Mouse (Mus musculus) MN1 (cell line): Measurements from ENCODE around the gene Ift172.

ENCODE experiments used
- DNase-seq: peaks from one replicate; pipeline ENCODE4 v3.0.0-alpha.2; 2016; ENCODE audit warnings: low spot score

Ift172 gene

DNA sequence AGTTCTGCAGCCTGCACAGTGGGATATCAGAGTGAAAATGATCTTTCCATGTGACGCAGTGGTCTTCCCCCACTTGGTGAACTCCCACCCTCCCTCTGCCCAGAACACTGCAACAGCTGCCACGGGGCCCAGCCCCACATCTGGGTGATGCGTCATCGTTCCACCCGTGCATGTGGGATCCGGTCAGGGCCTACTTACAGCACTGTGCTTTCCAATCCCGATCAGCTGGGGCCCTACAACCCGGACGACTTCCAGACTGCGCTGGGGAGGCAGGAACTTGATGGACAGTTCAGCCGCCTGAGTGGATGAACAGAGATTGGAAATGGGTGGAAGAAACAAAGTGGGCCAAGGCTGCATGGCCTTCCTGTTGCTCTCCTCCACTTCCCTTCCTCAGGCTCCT lies 33.3 kb downstream of the Ift172 start:
- DNase-seq, result no peak

DNA sequence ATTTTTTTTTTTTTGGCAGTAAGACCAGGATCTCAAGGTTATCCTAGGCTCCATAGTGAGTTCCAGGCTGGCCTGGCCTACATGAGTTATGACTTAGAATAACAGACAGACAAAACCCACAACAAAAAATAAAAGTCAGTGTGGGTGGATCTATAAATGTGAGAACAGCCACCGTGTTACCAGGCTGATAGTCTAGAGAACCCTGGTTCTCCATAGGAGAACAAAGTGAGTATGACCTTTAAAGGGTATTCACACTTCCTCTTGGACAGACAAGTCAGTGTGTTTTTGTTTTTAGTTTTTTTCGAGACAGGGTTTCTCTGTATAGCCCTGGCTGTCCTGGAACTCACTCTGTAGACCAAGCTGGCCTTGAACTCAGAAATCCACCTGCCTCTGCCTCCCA lies 34.9 kb downstream of the Ift172 start:
- no peak for DNase-seq

DNA sequence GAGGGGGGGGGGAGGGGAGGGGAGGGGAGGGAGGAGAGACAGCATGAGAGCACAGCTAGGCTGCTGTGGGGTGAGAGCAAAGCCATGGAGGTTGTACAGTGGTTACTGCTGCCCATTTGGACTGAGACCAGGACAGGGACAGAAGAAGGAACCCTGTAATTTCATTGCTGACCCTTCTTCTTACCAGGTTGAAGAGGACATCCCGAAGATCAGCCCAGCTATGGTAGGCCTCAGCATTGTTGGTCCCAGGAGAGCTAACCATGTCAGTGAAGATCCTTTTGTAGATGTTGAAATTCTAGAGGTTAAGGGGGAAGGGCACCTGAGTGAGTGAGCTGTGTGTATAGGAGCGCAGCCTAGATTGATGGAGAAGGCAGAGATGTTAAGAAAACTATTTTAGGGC lies 35.5 kb downstream of the Ift172 start:
- DNase-seq, result no peak

DNA sequence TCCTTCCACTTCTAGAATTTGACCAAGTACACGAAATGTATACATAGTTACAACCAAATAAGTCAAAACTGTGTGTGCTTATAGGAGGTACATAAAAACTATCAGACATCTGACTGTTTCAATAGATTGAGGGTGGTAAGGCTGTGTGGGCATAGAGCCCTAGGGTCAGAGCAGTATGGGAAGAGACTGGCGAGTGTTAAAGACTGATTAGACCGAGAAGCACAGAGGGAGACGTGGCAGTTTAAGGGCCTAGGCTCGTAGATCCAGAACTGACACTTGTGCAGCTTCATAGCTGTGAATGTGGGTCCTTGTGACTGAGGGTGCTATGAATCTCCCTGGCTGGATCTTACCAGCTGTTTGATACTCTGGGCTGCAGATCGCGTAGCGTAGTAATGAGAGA lies 36.0 kb downstream of the Ift172 start:
- no peak for DNase-seq

DNA sequence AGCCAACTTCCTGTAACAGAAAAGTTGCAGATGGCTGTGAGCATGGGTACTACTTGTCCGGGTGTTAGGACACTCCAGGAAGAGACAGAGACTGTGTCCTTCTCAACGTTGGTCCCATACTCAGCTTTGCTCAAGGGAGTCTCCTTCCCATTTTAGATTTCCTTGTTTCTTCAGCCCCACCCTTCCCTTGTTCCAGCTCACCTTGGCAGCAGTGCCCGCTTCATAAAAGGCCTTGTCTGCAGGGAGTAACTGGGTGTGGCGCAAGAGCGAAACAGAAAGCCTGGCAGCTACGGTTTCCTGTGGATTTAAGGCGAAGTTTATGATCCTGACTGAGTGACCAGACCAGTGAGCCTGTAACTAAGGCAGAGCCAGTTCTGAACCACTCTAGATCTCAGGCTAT lies 36.5 kb downstream of the Ift172 start:
- peak; percentile 23 for DNase-seq

DNA sequence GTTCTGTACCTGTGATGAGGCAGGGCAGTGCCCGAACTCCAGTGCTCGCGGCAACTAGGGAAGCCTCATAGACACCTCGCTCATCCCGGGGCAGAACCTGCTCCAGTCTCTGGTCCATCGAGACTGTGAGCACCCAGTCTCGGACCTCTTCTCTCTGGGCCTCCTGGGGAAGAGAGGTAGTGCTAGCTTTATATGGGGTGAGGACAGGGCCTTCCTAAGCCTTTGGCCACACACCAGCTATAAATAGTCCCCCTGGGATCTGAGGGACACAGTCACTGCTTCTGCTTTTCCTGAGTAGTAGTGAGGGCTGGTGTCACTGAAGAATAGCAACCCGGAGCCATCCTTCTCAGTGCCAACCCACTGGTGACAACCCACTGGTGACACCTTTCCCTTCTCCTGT lies 37.1 kb downstream of the Ift172 start:
- DNase-seq, result no peak

DNA sequence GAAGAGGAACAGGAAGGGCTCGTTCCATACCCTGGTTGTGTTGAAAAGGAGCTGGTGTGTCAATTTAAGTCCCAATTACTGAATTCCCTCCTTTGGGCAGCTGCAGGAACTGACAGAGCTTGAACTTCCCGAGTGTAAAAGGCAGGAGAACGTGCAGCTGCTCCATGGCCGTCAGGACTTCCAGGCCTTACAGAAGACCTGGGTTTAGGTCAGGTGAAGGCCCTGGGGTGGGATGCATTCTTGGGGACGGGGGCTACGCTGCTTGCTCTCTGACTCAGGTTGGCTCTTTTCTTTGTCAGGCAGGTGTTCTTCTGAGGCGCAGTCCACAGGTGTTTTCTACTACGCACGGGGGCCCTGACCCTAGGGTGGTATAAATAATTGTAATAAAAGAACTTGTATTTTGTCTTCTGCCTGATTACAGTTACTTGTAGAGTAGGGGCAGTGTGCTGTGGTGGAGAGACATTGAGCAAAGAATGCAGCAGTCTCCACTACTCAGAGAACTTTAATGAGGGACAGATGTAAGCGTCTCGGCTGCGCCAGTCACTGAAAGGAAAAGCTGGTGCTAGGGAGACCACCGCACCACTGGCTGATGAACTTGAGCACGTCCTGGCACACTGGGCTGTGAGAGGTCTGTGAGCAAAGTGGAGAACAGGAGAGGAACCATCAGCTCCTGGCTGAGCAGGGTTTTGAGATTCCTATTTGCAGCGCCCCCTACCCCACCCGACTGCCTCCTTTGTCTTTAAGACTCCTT lies 37.9 kb downstream of the Ift172 start:
- no peak for DNase-seq

DNA sequence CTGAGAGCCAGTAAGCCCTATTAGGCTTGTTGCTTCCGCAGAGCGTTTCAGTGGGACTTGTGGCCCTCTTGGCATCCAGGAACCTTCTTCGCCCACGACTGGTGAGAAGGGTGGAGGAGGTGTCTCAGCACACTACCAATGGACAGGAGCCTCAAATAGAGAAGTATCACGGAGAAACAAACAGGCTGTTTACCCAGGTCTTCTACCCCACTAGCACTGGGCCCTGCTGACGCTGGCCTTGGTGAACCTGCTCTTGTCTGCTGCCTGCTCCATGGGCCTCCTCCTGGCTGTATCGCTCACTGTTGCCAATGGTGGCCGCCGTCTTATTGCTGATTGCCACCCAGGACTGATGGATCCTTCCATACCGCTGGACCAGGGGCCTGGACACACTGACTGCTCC lies 38.8 kb downstream of the Ift172 start:
- DNase-seq, result no peak

DNA sequence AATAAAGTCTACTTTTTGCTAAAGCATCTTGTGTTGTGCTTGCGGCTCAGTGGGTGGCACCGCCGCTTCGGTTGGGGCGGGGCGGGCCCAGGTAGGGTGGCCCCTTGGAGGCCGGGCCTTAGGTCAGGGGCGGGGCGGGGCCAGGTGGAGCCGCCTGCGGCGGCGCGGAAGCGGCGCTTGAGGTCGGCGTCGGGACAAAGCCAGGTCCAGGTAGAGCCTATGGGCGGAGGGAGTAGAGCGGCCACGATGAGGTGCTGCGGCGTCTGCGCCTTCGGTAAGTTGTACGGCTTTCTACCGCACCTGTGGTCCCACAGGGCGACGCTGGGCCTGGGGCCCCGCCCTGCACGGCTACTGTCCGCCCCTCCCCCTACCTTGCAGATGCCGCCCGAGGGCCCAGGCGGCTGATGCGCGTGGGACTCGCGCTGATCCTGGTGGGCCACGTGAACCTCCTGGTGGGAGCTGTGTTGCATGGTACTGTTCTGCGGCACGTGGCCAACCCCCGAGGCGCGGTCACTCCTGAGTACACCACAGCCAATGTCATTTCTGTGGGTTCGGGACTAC lies 39.3 kb downstream of the Ift172 start, which contains the start of gene Krtcap3:
Krtcap3 (plus strand) TSS at position 151 of the 561 bp plus-strand sequence.
- no peak for DNase-seq

DNA sequence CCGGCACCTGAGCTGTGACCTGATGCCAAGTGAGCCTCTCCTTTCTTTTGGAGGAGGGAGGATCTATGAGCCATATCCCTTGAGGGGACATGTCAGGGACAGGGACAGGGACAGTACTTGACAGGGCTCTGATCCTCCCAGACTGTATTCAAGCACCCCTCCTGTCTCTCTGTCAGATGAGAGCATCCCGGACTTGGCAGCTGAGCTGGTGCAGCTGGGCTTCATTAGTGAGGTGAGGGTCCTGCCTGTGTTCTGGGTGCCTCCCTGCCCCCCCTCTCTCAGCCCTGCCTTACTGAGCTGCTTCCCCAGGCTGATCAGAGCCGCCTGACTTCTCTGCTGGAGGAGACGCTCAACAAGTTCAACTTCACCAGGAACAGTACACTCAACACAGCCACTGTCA lies 40.2 kb downstream of the Ift172 start:
- DNase-seq, result no peak

DNA sequence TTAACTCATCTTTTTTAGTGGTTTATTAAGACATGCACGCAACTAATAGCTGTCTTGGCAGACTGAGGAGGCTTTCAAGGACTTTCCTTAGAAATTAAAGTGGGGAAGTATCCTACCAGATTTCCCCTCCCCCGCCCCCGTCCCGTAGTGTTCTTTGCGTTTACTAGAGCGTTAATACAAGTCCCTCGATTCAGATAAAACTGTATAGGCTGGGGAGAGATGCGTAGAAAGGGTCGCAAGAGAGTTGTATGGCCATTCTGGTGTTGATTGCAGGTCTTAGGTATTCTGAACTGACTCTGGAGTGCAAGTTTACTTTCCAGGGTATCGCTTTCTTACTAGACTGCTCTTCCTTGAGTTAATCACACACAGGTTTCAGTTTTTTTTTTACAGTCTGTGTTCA lies 48.7 kb downstream of the Ift172 start:
- no peak for DNase-seq

DNA sequence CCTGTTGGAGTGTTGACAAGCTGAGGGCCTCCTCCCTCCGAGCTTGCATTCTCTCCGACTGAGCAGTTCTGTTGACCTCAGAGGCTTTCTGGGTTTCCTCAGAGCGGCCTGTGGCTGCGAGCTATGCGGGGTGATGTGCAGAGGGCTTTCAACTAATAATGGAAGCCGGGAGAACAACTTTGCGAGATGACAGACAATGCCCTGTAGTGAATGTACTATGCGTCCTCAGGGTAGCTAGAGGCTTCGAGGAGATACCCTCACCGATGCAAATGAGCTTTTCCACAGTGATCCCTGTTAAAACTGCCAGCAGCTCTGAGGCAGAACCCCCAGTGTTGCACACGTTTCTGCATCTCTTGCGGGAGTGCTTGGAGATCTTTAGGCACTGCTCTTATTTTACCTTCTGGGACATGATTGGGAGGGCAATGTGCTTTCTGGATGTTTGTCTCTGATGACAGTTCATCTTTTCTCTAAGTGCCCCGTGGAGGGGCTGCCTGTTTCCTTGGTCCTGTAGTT lies 49.3 kb downstream of the Ift172 start:
- no peak for DNase-seq

DNA sequence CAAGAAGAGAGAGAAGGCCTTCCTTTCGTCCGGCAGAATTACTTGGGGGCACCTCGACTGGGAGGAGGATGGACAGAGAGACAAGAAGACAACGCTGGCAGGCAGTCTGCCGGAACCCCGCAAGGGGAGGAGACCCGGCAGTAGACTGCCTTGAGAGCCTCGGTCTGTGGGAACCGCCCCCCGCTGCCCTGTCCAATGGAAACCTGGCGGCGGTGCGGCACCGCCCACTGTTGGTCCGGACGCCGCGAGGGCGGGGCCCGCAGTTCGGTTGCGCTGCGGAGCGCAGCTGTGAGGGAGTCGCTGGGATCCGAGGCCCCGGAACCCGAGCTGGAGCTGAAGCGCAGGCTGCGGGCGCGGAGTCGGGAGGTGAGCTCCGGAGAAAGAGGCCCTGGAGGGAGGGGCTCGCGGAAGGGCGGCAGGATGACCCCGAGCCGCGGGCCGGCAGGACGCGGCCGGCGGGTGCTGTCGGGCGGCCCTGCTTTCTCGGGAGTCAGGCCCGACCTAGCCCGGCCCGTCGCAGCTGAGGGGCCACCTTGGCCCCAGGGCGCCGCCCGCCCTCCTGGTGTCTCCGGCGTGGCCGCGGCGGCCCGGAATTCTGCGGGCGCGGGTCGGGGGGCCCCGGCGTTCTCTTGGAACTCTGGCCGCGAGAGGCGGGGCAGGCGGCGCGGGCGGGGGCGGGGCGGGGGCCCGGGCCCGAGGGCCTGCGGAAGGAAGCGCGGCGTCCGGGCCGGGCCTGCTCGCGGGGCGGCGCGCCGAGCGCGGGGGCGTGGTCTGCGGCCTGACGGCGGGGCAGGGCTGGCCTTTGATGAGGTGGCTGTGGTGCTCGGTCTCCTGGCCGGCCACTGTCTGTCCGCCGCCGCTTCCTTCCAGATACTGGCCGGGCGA lies 50.0 kb downstream of the Ift172 start, which contains the start of the genes Nrbp1 and Gm9970:
Nrbp1 (plus strand) TSS at position 228 of the 885 bp plus-strand sequence.
Gm9970 (minus strand) TSS at position 596 of the 885 bp plus-strand sequence.
- DNase-seq, result peak; percentile 95

DNA sequence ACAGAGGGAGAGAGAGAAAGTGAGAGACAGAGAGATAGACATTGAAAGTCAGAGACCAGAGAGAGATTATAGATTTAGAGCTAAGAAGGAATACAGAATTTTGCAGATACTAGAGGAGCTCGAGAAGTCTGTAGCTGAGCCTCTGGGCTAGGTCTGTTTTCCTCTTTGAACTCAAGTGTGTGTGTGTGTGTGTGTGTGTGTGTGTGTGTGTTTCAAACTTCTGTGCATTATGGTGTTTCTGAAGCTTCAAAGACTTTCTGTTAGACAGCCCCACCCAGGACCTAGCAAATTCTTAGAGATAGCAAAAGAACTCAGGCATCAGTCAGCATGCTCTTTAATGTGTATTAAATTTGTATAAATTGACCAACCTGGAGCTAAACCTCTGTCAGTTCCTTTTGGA lies 64.3 kb downstream of the Ift172 start:
- DNase-seq, result no peak

DNA sequence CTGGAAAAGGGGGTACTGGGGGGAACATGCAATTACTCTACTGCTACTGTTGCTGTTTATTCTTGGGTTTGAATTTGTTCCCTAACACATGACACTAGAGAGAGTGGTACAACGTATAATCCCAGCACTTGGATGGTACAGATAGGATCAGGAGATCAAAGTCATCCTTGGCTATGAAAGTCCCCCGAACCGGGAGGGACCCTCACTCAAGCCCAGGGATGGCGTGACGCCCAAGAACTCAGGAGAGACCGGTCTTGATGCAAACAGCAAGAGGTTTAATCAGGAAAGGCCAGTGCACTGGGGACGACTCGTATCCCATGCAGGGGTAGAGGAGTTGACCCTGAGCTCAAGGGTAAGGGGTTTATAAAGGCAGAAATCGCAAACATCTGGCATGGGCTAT lies 68.2 kb downstream of the Ift172 start:
- DNase-seq, result no peak

DNA sequence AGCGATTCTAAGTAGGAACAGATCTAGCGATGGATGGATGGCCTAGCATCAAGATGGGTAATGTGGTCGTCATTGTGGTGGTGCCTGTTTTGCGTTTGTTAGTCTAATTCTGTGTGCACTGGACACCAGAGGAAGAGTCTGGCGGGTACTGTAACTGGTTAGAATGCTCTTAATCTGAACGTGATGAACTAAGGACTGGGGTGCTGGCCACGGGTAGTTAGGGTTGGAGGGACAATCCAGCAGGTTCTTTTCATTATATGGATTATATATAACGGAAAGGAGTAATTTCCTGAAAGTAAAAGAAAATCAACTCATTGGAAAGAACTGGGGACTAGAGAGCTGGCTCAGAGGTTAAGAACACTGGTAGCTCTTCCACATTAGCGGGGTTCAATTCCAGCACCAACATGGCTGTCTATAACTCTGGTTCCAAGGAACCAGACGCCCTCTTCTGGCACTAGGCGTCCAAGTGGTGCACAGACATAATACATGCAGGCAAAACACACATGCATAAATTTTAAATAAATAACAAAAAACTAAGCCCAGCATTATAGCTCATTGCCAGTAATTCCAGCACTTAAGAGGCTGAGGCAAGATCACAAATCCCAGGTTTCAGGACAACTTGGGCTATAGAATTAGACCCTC lies 69.5 kb downstream of the Ift172 start:
- peak; percentile 78 for DNase-seq

DNA sequence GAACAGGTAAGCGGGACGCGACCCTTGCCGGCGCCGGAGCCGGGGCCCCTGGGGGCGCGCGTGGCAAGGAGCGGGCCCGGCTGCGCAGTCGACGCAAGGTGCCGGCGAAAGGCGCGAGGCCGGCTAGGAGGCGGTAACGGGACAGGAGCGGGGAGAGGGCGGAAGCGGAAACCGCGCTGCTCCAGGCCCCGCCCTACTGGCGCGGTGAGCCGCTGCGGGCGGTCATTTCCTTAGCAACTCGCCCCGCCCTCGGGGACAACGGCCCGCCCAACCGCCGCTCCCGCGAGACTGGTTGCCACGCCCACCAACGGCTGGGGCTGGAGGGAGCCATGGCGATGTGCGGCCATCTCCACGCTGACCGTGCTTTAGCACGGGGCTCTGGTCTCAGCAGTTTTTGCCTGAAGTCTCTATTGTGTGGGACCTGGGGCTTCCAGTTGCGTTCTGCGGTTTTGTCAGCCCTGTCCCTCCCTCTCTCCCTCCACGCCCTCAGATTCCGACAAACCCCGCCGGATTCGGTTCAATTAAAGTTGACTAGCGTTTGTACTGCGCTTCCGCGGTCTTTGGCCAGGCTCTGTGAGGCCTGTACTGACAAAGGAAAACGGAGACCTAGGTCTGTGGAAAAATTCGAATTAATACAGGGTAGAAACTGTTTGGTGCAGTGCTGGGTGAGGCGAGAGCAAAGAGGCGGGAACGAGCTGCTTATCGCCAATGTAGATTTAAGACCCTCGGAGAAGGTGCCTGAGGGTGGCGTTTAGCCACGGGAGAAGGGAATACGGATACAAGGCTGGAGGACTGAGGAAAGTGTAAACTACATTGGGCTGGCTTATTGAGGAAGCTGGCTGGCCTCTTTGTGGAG lies 70.2 kb downstream of the Ift172 start, which contains the start of gene Ppm1g:
Ppm1g (minus strand) TSS at position 240 of the 856 bp plus-strand sequence.
- DNase-seq, result peak; percentile 98

DNA sequence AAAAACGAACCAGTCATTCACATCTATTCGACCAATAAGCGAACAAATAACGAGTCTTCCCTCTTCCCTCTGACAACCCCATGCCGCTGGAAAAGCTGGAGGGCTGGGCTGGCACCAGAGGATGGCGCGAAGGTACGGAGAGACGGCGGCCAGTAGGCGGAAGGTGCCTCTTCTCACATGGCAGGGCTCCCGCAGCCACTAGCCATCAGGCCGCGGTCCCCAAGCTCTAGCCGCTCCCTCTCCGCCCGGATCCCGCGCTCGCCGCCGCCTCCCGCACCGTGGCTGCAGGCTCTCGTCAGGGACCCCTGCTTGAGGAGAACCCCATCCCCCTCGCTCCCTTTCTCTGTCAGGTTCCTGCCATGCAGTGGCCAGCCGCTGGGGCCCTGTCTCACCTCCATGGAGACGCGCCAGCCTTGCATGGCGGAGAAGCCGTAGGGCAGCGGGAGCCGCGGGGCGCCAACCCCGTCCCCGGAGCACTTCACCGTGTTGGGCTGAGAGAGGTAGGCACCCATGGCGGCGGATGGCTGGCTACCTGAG lies 70.9 kb downstream of the Ift172 start:
- DNase-seq, result peak; percentile 69

DNA sequence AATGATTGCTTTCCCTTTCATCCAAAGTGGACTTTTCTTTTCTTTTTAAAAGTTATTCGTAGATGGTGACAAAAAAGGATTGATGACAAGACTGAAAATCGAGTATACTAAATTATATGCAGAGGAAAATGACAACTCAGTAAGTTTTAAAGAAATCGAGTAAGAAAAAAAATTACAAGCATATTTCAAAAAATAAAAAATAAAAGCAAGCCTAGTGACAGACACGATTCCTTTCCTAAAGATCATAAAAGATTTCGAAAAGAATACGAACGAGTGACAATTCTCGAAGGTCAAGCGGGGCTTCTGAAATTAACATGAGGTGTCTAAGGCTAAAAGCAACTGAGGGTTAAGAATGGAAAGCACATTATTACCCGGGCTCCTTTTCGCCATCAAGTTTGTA lies 71.4 kb downstream of the Ift172 start:
- DNase-seq, result no peak

DNA sequence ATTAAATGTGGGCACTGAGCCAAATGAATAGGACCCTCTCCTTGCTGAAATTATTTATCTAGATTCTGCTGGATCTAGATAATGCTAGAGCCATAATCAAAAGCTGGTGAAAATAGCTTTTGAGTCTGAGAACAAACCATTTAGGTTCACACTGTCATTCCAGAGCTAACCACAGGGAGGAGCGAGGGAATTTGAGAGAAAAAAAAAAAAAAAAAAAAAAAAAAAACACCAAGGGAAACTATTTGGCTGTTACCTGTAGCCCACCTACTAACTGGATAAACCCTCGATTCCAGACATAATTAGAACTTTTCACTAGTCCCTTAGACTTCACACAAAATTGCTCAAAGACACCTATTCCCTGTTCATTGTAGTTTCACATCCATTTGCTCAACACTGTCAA lies 71.8 kb downstream of the Ift172 start:
- DNase-seq, result peak; percentile 69

DNA sequence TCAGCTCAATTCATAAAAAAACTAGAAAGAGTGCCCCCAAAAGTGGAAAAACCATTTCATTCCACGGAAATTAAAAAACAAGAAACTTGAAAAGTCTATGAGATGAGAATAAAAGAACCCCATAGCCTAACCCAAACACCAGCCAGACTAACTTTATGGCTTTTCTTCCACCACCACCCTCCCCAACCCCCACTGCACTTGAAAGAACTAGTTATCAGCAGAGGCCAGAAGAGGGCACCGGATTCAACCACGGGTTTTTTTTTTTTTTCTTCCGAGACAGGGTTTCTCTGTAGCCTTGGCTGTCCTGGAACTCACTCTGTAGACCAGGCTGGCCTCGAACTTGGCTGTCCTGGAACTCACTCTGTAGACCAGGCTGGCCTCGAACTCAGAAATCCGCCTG lies 72.6 kb downstream of the Ift172 start:
- DNase-seq, result no peak
